Mouse (Mus musculus) NIH3T3 (cell line): ENCODE measurements at regions not wholly inside any gene's neighbourhood (a gene's known extent, or its start where the extent isn't known, plus 50 kb on each side); places are given as distances from the start of the nearest gene placed in this dataset.
"Not testable (repeated sequence)": the region's sequence is repeated elsewhere in the genome, so short reads cannot be mapped to it uniquely, and the experiment has no call there.

Source experiments
- DNase-seq: peaks from one replicate; pipeline ENCODE4 v3.0.0-alpha.2; 2012; ENCODE audit warnings: low read depth

DNA sequence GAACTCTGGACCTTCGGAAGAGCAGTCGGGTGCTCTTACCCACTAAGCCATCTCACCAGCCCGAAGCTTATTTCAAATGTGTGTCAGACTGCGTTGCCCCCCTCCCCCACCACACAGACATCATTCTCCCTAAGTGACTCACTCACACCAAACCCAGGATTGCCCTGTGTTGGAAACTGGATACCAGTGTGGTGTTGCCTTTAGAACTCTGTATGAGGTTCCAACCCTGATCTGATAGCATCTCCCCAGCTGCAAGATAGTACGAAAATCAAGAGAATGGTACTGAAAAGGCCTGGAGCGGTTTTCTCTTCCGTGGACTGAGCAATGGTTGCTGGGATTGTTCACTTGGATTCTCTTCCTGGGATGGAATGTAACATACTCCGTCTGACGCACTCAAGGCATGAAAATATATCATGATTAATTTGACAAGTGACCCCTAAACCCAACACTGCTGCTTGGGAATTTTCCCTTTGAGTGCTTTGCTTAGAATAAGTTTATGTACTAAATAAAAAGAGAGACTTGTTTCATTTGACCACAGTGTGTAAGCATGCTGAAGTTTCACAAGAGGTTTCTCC is 63.0 kb downstream of the Hand2 start:
- peak; percentile 72 for DNase-seq

DNA sequence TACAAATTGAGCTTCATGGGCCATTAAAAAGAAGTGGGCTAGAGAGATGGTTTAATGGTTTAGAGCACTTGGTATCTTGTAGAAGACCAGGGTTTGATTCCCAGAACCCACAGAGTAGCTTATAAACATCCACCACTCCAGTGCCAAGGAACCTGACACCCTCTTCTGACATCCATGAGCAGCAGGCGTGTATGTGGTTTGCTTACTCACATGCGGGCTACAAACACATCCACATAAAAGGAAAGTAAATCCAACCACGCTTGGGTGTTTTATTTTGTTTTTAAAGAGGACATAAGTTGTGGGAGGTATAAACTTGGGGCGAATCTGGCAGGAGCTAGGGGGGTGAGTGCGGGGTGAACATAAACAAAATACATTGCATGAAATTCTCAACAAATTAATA is 66.8 kb downstream of the Hand2 start:
- DNase-seq = peak; percentile 6

DNA sequence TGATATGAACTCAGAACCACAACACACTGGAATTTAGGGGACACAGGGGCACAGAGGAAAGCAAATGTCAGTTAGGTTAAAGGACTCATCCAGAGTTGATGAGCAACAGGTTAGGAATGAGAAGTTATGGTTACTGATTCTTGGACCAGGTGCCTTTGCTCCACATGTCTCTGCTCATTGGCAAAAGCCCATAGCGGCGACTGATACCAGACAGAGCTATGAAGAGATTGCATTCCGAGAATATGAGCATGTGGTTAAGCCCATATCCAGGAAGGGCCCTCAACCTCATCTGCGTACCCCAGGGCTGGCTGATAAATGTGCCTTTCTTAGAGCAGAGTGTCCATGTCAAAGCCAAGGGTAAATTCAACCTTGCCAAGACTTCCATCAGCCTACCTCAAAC is 67.1 kb upstream of the Scrg1 start:
- DNase-seq = no peak

DNA sequence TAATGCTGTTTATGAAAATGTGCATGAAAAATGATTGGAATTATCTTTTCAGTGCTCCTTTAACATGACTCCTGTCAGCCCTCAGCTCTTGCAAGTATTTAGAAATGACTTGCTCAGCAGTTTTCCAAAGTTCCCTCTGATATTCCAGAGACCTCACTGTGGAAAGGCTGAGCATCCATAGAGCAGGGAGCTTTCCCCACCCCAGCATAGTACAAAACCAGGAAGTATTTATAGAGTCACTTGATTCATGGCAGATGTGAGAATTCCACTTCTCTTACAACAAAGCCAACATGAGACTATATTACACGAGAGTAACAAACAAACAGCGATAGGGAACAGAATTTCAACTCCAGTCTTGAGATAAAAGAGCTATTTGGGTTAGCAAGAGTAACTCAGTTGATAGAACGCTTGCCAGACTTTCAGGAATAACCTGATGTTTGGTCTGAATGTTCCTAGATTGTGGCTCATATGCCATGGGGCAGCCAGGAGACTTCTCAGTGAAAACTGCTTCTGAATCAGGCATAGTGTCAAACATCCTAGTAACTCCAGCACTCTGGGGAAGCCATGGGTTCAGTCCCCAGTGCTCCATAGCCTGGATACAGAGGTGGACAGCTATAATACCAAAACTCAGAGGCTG is 57.6 kb upstream of the Scrg1 start:
- DNase-seq = peak; percentile 9

DNA sequence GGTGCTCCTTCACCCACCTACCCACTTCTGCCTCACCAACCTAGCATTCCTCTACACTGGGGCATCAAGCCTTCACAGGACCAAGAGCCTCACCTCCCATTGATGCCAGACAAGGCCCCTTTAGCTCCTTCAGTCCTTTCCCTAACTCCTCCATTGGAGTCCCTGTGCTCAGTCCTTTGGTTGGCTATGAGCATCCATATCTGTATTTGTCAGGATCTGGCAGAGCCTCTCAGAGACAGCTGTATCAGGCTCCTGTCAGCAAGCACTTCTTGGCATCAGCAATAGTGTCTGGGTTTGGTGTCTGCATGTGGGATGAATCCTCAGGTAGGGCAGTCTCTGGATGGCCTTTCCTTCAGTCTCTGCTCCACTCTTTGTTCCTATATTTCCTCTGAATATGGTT is 55.6 kb upstream of the Scrg1 start:
- DNase-seq = not testable (repeated sequence)

DNA sequence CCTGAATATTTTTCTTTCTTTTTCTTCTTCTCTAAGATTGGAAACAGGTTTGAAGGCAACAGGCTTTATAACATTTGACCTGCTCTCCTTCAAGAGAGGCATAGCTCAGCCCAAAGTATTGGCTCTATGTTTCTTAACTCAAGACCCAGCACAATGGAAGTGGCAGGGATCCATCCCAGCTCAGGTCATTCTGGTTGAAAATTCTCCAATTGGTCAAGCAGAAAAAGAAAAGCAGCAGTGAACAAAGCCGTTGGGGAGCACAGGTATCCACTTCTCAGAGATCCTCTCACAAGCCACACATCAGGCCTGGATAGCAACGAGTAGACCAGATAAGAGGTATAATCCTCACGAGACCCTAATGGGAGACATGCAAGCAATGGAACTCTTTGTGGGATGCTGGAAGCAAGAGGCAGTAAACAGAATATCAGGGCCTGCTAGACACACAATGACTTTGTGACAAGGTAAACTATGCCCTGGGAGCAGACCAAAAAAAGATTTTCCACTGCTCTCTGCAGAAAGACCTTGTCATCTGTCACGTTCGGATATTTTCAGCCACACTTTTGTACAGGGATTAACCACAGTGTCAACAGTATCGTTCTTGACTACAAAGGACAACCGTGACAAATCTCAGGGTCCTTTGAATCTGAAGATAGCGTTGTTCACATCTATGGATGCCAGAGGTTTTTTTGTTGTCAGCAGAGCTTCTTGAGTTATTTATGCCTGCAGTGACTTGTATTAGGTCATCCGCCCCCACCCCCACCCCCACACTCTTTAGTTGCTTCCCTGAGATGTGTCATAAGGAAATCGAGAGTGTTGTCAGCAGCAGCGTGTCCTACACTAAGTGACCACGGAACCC is 54.7 kb upstream of the Scrg1 start:
- DNase-seq = no peak

DNA sequence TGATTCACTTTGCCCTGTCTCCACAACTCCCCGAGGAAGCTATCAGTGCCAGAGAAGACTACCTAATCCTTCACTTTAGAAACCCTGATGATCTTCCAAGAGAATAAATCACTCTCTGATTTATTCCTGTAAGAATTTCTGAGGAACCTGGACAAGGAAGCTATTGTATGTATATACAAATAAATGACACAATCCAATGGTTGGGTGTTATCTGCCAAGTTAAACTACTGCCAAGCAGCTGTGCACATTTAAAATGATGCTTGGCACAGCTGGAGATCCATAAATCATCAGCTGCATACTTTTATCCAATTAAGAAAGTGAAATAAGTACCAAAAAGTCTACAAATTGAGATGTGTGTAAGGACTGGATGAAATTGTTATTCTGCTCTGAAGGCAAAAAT is 54.1 kb upstream of the Scrg1 start:
- DNase-seq = peak; percentile 83

DNA sequence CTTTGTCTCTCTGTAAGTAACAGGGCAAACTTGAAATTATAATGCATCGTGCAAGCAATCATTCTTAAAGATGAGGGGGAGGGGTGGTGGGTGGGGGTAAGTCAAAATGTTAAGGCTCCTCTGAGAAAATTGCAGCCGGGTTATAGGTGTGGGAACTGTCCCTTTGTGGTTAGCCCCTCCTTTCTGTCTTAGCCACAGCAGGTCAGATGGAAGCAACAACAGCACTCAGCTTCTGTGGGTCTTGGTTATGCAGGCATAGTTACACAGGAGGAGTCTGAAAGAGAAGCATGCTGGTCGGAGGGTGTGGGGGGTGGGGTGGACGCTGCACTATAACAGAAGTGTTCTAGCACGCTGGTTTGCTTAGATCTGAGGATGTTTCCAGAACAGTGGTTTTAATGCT is 53.5 kb upstream of the Scrg1 start:
- DNase-seq = no peak

DNA sequence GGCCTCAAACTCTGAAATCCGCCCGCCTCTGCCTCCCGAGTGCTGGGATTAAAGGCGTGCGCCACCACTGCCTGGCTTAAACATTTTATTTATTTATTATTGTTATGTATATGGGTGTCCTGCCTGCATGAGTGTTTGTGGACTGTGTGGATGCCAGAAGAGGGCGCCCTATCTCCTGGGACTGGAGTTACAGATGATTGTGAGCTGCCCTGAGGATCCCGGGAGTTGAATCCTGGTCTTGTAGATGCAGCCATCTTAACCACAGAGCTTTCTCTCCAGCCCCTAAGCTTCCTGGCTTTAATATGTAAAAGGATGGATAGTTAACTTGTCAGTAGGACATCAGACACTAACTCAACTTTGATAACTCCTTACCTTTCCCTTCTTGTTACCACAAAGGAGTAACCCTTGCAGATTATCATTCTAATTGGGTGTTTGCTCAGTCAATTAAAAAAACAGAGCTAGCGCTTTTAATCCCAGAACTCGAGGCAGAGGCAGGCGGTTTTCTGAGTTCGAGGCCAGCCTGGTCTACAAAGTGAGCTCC is 52.0 kb upstream of the Scrg1 start:
- no peak for DNase-seq

DNA sequence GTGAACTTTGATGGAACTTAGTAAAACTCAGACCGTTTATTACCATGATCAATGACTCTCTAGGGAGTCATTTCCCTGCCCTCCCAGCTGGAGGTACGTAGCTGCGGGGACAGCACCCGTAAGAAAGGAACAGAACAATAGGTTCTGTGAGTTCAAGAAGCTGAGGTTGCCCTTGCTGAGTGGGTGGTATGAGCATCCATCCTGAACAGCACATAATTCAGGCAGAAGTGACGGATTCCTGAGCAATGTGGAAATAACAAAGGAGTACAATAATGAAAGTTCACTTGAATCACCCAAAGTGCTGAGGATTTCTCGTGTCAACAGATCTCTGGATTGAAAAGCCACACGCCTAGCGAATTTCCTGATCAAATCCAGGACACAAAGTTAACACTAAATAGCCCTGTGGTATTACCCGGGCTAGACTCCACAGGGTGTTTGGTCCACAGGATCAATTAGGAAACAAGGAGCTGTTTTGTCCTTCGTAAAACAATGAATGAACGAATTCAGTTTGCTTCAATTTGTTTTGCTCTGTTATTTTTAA is 50.4 kb upstream of the Scrg1 start:
- DNase-seq = peak; percentile 5
